Mouse (Mus musculus) heart, postnatal 0 days (tissue): ENCODE data around the gene Tspo2.

Source experiments
- CTCF ChIP-seq: IDR thresholded peaks from 2 replicates; pipeline ENCODE4 v1.5.1; 2016; ENCODE audit warnings: antibody characterized with exemption, control low read depth, low read depth
- EP300 ChIP-seq: IDR thresholded peaks from 2 replicates; pipeline ENCODE4 v1.6.1; 2016; ENCODE audit warnings: antibody characterized with exemption, low read depth

DNA sequence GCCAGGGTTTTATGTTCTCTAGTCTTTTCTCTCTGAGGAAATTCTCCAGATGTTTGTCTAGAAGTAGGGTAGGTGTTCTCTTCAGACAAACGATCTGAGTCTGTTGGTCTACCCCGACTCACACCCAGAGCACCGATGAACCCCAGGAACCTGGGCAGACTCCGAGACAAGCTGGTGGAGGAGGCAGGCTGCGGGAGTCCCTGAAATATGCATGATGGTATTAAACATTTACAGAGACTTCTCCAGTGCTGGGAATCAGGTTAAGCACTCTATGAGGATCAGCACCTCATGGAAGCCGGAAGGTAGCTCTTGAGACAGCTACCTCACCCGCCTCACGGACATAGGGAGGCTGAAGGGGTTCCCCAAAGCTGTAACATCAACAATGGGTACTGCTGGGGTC, 41.3 kb upstream of the Tspo2 start:
- no peak for TF ChIP-seq CTCF
- no peak for TF ChIP-seq EP300
